Mouse (Mus musculus) liver, postnatal 0 days (tissue): ENCODE measurements around the gene Cldnd2. TPM values are rescaled to one million over a fixed set of nuclear protein-coding genes. Genes with fewer than 3 reads are reported as not detected.
"Not testable (repeated sequence)": the region's sequence is repeated elsewhere in the genome, so short reads cannot be mapped to it uniquely, and the experiment has no call there.

Experiments
- ATAC-seq: fragments of 200-750 bp; cut with Nextera tagmentation; 2 replicates; pipeline ENCODE4 v1.8.0; 2017; ENCODE audit warnings: mild to moderate bottlenecking, moderate library complexity
- DNase-seq: peaks from one replicate; pipeline ENCODE4 v3.0.0-alpha.2; 2016
- H3K27ac ChIP-seq: fragments of 300-500 bp; sonication (generic); 2 replicates; pipeline ENCODE4 v1.5.1; 2014; ENCODE audit warnings: antibody characterized with exemption, moderate library complexity, mild to moderate bottlenecking, low read depth
- H3K27me3 ChIP-seq: fragments of 300-500 bp; sonication (generic); 2 replicates; pipeline ENCODE4 v1.6.1; 2014; ENCODE audit warnings: low read length, control low read depth, mixed read lengths; ENCODE audit not compliant: insufficient read depth
- H3K36me3 ChIP-seq: fragments of 300-500 bp; sonication (generic); replicated peaks from 2 replicates; pipeline ENCODE4 v1.6.1; 2014; ENCODE audit warnings: mild to moderate bottlenecking, control low read depth, low read length, moderate library complexity, mixed read lengths; ENCODE audit not compliant: insufficient read depth
- H3K4me1 ChIP-seq: fragments of 300-500 bp; sonication (generic); 2 replicates; pipeline ENCODE4 v1.6.1; 2014; ENCODE audit warnings: antibody characterized with exemption, mild to moderate bottlenecking, control low read depth; ENCODE audit not compliant: insufficient read depth
- H3K4me2 ChIP-seq: fragments of 300-500 bp; sonication (generic); 2 replicates; pipeline ENCODE4 v1.6.1; 2014; ENCODE audit warnings: low read depth, mild to moderate bottlenecking, low read length, moderate library complexity, mixed read lengths
- H3K4me3 ChIP-seq: fragments of 300-500 bp; sonication (generic); 2 replicates; pipeline ENCODE4 v1.5.1; 2014; ENCODE audit warnings: low read depth, low read length
- H3K9ac ChIP-seq: fragments of 300-500 bp; sonication (generic); replicated peaks from 2 replicates; pipeline ENCODE4 v1.6.1; 2014; ENCODE audit warnings: mild to moderate bottlenecking, moderate library complexity
- H3K9me3 ChIP-seq: fragments of 300-500 bp; sonication (generic); 2 replicates; pipeline ENCODE4 v1.6.1; 2016; ENCODE audit warnings: mild to moderate bottlenecking, control low read depth, low read length, mixed read lengths
- CTCF ChIP-seq: sonication (generic); IDR thresholded peaks from 2 replicates; pipeline ENCODE4 v1.5.1; 2016; ENCODE audit warnings: antibody characterized with exemption, low read depth
- EP300 ChIP-seq: IDR thresholded peaks from 2 replicates; pipeline ENCODE4 v1.6.1; 2016; ENCODE audit warnings: antibody characterized with exemption, low read depth, mild to moderate bottlenecking
- WGBS: fragments of 180-500 bp; shearing (Covaris S2); extraction: QIAGEN DNeasy Blood & Tissue Kit; methylation state at CpG from one replicate; pipeline ENCODE4 v1.1.7; 2014; ENCODE audit not compliant: insufficient replicate concordance; 5-methylcytosine and 5-hydroxymethylcytosine counted together
- polyA plus RNA-seq: library from polyadenylated mRNA; unstranded; fragments of >200 nt; fragmentation: Nextera tagmentation; extraction: Ambion mirVana; gene quantifications from 2 replicates; pipeline ENCODE4 v1.2.1, GENCODE M21; 2015

Gene Cldnd2
- polyA plus RNA-seq, 1 experiment from 2014 or later = not detected

DNA sequence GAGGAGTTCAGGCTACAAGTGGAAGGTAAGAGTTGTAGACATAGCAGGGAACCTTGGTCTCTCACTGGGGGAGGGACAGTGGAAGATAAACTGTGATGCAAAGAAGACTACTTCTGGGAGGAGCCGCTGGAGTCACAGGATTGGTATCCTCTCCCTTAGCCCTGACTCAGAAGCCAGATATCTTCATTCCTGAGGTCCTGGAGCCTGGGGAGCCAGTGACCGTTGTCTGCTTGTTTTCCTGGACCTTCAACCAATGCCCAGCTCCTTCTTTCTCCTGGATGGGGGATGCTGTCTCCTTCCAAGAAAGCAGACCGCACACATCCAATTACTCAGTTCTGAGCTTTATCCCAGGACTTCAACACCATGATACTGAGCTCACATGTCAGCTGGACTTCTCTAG lies 31.5 kb upstream of the Cldnd2 start:
- H3K27ac ChIP-seq = 0 out of 2 replicates have a peak overlapping the region, but pooled peaks have one; percentile 55
- ATAC-seq = no peak

DNA sequence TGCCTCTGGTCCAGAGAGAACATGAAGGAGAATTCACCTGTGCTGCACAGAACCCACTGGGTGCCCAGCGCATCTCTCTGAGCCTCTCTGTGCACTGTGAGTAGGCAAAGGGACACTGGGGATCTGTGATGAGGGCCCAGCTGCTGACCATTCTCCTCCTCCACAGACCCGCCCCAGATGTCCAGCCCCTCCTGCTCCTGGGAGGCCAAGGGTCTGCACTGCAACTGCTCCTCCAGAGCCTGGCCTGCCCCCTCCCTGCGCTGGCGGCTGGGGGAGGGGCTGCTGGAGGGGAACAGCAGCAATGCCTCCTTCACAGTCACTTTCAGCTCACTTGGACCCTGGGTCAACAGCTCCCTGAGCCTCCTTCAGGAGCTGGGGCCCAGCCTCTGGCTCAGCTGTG lies 28.9 kb upstream of the Cldnd2 start:
- not testable (repeated sequence) for H3K4me3 ChIP-seq, H3K4me2 ChIP-seq, H3K9me3 ChIP-seq, ATAC-seq, H3K4me1 ChIP-seq, H3K27ac ChIP-seq, H3K9ac ChIP-seq, H3K36me3 ChIP-seq, H3K27me3 ChIP-seq, DNase-seq
- 57% methylated on average over 4 of the region's 4 CpGs for WGBS

More for the DNA sequence above, 31.5 kb upstream of the Cldnd2 start:
- no peaks in the 10 kb centered on the region for H3K27me3 ChIP-seq
- no peaks in the 10 kb centered on the region for H3K36me3 ChIP-seq
- H3K9me3 ChIP-seq = no peaks in the 10 kb centered on the region
- no peaks in the 10 kb centered on the region for H3K4me1 ChIP-seq
- no peak for DNase-seq
- H3K9ac ChIP-seq = no peak overlapping the region
- TF ChIP-seq CTCF = no peak
- TF ChIP-seq EP300 = no peak
- H3K4me3 ChIP-seq = peak overlapping the region; percentile 24; the same call in 1 of the 2 replicates
- peak overlapping the region; percentile 47 for H3K4me2 ChIP-seq
- WGBS = 74% methylated on average over 3 of the region's 3 CpGs

DNA sequence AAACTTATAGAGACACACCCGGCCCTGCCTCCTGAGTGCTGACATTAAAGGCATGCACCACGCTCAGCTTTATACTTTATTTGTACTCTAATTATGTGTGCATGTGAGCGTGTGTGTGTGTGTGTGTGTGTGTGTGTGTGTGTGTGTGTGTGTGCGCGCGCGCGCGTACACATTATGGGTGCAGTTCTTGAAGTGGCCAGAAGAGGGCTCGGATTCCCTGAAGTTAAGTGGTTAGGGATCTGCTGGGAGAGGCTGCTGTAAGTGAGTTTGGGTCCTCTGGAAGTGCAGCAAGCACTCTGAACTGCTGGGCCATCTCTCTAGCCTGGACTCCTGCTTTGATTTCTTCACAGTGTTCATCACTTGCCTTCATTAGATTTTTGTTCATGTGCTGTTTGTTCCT lies 23.3 kb upstream of the Cldnd2 start:
- 81% methylated on average over 10 of the region's 10 CpGs for WGBS
- no peak overlapping the region for H3K27ac ChIP-seq
- H3K4me3 ChIP-seq = no peak overlapping the region
- no peaks in the 10 kb centered on the region for H3K9me3 ChIP-seq
- no peaks in the 10 kb centered on the region for H3K4me1 ChIP-seq
- no peaks in the 10 kb centered on the region for H3K36me3 ChIP-seq
- TF ChIP-seq EP300 = no peak
- TF ChIP-seq CTCF = peak; percentile 29; the same call in 1 of the 2 replicates
- H3K4me2 ChIP-seq = no peak overlapping the region
- H3K27me3 ChIP-seq = no peaks in the 10 kb centered on the region
- ATAC-seq (no peak), DNase-seq (no peak)
- no peak overlapping the region for H3K9ac ChIP-seq

DNA sequence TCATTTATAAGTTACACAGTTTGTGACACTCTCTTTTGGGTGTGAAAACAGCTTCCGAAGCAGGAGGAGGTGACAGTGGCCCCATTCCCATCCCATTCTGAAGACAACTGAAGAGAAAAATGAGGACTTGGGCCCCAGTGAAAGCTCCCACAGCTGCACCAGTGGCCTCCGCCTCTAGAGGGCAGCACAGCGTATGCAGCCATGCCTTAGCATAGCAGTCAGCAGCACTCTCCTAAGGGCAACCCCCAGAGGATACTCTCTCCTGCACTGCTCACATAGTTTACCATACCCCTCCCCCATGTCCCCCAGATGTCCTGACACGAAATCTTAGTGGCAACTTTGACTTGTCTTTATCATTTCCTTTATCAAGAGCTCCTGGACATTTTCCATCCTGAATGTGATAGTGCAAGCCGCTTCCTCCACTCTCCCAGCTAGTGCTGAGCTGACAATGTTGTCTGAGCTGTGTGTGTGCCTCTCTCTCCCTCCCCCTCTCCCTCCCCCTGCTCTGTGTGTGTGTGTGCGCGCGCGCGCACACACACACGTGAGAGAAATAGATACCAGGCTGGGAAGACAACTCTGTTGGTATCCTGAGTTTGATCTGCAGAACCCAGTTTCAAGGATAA lies 17.5 kb upstream of the Cldnd2 start:
- ATAC-seq = peak; percentile 92
- 13% methylated on average over 11 of the region's 11 CpGs for WGBS
- H3K4me1 ChIP-seq = no peaks in the 10 kb centered on the region
- H3K4me3 ChIP-seq = no peak overlapping the region
- no peaks in the 10 kb centered on the region for H3K9me3 ChIP-seq
- TF ChIP-seq CTCF = peak; percentile 96
- no peak for TF ChIP-seq EP300
- H3K36me3 ChIP-seq = no peaks in the 10 kb centered on the region
- no peaks in the 10 kb centered on the region for H3K27me3 ChIP-seq
- peak; percentile 88 for DNase-seq
- H3K9ac ChIP-seq = no peak overlapping the region
- peak overlapping the region; percentile 40; the same call in 1 of the 2 replicates for H3K4me2 ChIP-seq
- no peak overlapping the region for H3K27ac ChIP-seq

DNA sequence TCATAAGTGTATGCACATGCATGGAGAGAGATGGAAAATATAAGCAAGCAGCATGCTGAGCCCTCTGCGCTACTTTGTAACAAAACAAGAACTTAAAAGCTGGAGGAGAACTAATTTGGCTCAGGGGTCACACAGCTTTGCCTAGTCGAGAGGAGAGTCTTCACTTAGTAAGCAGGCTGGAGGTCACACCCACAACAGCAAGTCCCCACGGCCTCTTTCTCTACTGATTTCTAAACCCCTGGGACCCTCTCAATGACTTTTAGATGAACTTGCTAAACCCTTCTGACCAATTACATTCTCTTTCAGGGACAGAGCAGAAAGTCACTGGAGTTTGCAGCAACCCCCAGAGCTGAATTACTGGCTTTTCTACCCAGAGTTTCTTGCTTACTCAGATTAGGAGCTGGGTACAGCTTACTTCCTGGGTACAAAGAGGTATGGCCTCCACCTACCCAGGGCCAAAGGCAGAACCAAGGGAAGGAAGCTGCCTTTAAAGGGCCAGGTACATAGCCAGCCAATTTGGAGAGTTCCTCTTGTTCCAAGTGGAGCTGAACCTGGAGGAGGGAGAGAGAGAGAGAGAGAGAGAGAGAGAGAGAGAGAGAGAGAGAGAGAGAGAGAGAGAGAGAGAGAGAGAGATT lies 16.5 kb upstream of the Cldnd2 start:
- DNase-seq (no peak), ATAC-seq (no peak)
- Histone ChIP-seq H3K4me3 (no peak overlapping the region), H3K4me1 (no peaks in the 10 kb centered on the region), H3K27ac (no peak overlapping the region), H3K4me2 (no peak overlapping the region), H3K27me3 (no peaks in the 10 kb centered on the region), H3K9ac (no peak overlapping the region), H3K9me3 (no peaks in the 10 kb centered on the region), H3K36me3 (no peaks in the 10 kb centered on the region)
- TF ChIP-seq CTCF (no peak), EP300 (no peak)
- WGBS = 55% methylated on average over 3 of the region's 3 CpGs

DNA sequence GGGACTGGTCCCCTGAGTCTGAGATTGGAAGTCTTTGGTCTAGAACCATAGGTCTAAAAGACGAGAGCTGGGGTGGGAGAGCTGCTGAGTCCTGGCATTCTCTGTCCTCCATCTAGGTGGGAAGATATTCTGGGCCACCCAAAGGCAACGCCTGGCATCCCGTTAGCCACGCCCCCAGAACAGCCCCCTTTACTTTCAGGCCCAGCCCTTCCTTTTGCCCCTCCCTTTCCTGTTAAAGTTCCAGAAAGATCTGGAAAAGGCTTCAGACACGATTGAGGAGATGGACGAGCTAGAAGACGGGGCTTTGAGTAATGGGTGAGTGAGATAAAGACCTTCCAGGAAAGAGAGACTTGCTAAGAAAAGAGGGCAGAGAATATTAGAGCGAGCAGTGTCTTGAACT lies 13.2 kb upstream of the Cldnd2 start, which contains the start of gene Lim2:
Gene Lim2 (plus strand): TSS at position 265 of the 400 bp plus-strand sequence.
- 77% methylated on average over 8 of the region's 8 CpGs for WGBS
- H3K4me3 ChIP-seq = no peak within 1 kb of the TSS
- H3K27me3 ChIP-seq = no peaks in the 10 kb centered on the region
- DNase-seq (no peak), ATAC-seq (no peak)
- no peaks in the 10 kb centered on the region for H3K4me1 ChIP-seq
- TF ChIP-seq EP300 = no peak
- no peak for TF ChIP-seq CTCF
- no peaks in the 10 kb centered on the region for H3K36me3 ChIP-seq
- H3K27ac ChIP-seq = no peak within 1 kb of the TSS
- H3K9ac ChIP-seq = no peak within 1 kb of the TSS
- H3K9me3 ChIP-seq = no peaks in the 10 kb centered on the region; the same call in 1 of the 2 replicates
- H3K4me2 ChIP-seq = no peak within 1 kb of the TSS
